Mouse (Mus musculus) 3134 (cell line): ENCODE measurements around the gene Nutm2.
A peak's percentile ranks its signal among the peaks of the same experiment; 100 is the strongest.
"Not testable (repeated sequence)": the region's sequence is repeated elsewhere in the genome, so short reads cannot be mapped to it uniquely, and the experiment has no call there.

ENCODE experiments used
- DNase-seq: peaks from one replicate; pipeline ENCODE4 v3.0.0-alpha.2; 2011; ENCODE audit warnings: low spot score; ENCODE audit not compliant: insufficient read length; ENCODE audit errors: extremely low read depth

The Nutm2 gene

GRCm38 (mm10) chr13:50467007-50467406 is at the start of gene Nutm2:
TSS of gene Nutm2 (plus strand) at chr13:50467307.
- DNase-seq = no peak

GRCm38 (mm10) chr13:50417389-50418183 is 49.5 kb upstream of the Nutm2 start, which contains the start of gene Fbxw17:
TSS of gene Fbxw17 (plus strand) at chr13:50417864.
- DNase-seq = peak; percentile 84

- no peak for DNase-seq
Measured at GRCm38 (mm10) chr13:50418421-50418820, 48.7 kb upstream of the Nutm2 start.

- DNase-seq = no peak
Measured at GRCm38 (mm10) chr13:50423625-50424209, 43.4 kb upstream of the Nutm2 start.

- no peak for DNase-seq
Measured at GRCm38 (mm10) chr13:50424517-50424916, 42.6 kb upstream of the Nutm2 start.

- no peak for DNase-seq
Measured at GRCm38 (mm10) chr13:50426686-50427085, 40.4 kb upstream of the Nutm2 start.

- DNase-seq = no peak
Measured at GRCm38 (mm10) chr13:50443812-50444211, 23.3 kb upstream of the Nutm2 start, which contains the start of gene Gm47429. TSS of gene Gm47429 (minus strand) at chr13:50443912.

GRCm38 (mm10) chr13:50445261-50445660 is 21.8 kb upstream of the Nutm2 start:
- DNase-seq = no peak

GRCm38 (mm10) chr13:50452266-50452665 is 14.8 kb upstream of the Nutm2 start:
- DNase-seq = not testable (repeated sequence)

GRCm38 (mm10) chr13:50453426-50453825 is 13.7 kb upstream of the Nutm2 start:
- DNase-seq = no peak

GRCm38 (mm10) chr13:50460433-50460832 is 6.7 kb upstream of the Nutm2 start:
- DNase-seq = not testable (repeated sequence)

GRCm38 (mm10) chr13:50464621-50465562 is 2.2 kb upstream of the Nutm2 start:
- DNase-seq = no peak

- not testable (repeated sequence) for DNase-seq
Measured at GRCm38 (mm10) chr13:50488510-50488909, 21.4 kb downstream of the Nutm2 start.

GRCm38 (mm10) chr13:50510470-50511343 is 43.6 kb downstream of the Nutm2 start:
- DNase-seq = not testable (repeated sequence)
